Mouse (Mus musculus) left cerebral cortex, adult 2 months (tissue): Measurements from ENCODE around the gene Thoc7. TPM values are rescaled to one million over a fixed set of nuclear protein-coding genes. Genes with fewer than 3 reads are reported as not detected.

Experiments
- DNase-seq, 2 experiments: peaks; one replicate each; pipeline ENCODE4 v3.0.0; 2021 to 2022; ENCODE audit warnings: low spot score in 2 of 2, mixed read lengths in 1 of 2; ENCODE audit errors: extremely low spot score in 1 of 2
- H3K27ac ChIP-seq: fragments of 200-600 bp; 2 replicates; pipeline ENCODE4 v1.8.1; 2022
- H3K4me3 ChIP-seq: fragments of 200-600 bp; 2 replicates; pipeline ENCODE4 v1.8.1; 2022
- CTCF ChIP-seq: fragments of 200-600 bp; IDR thresholded peaks from 2 replicates; pipeline ENCODE4 v1.8.1; 2022; ENCODE audit warnings: antibody characterized with exemption, mild to moderate bottlenecking, moderate library complexity
- intact Hi-C: fragments of 180-260 bp; cut with DNase I; formaldehyde crosslinking; loops from one replicate; pipeline ENCODE4 v1.15.1; 2025
- total RNA-seq, 2 experiments: library from RNA; stranded (reverse); gene quantifications; 2 replicates each; pipeline ENCODE4 v1.2.3; 2021

Gene Thoc7
- total RNA-seq, 2 experiments from 2014 or later: 90.3 to 106 TPM

GRCm38 (mm10) chr14:13917630-13918029 is 44.0 kb downstream of the Thoc7 start:
- TF ChIP-seq CTCF: peak; percentile 86
- DNase-seq: peak; percentile 64 to 66
- intact Hi-C loops: loop anchor here (1.0 to 10.0 kb wide), 4 partner anchors 460 to 720 kb away; no protein-coding TSS in a partner anchor
- Histone ChIP-seq H3K27ac (no peak overlapping the region), H3K4me3 (no peak overlapping the region)

GRCm38 (mm10) chr14:13917208-13917607 is 44.4 kb downstream of the Thoc7 start:
- no peak for TF ChIP-seq CTCF
- no peak overlapping the region for H3K27ac ChIP-seq
- H3K4me3 ChIP-seq: no peak overlapping the region
- no peak for DNase-seq
- intact Hi-C loops: loop anchor here (1.0 to 10.0 kb wide), 4 partner anchors 460 to 720 kb away; no protein-coding TSS in a partner anchor

DNA sequence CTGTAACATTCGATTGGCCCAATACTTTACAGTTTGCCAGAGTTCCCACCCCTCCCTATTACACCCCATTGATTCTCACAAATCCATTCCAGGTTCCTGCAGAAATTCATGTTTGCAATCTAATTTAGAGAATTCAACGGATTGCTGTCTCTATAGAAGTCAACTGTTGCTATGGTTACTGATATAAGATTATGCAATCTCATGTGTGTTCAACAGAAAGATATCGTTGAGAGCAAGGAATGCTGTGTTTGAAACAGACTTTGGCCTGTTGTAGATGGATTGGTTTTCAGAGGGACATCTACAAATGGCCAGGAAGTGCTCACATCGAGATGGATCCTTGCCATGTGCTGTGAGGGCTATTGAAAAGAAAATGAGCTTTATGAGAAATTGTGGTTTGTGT is 46.4 kb downstream of the Thoc7 start:
- no peak overlapping the region for H3K27ac ChIP-seq
- no peak overlapping the region for H3K4me3 ChIP-seq
- no peak for DNase-seq
- intact Hi-C loops: loop anchor here (5.0 to 10.0 kb wide), 3 partner anchors 458 to 718 kb away; no protein-coding TSS in a partner anchor
- TF ChIP-seq CTCF: no peak

DNA sequence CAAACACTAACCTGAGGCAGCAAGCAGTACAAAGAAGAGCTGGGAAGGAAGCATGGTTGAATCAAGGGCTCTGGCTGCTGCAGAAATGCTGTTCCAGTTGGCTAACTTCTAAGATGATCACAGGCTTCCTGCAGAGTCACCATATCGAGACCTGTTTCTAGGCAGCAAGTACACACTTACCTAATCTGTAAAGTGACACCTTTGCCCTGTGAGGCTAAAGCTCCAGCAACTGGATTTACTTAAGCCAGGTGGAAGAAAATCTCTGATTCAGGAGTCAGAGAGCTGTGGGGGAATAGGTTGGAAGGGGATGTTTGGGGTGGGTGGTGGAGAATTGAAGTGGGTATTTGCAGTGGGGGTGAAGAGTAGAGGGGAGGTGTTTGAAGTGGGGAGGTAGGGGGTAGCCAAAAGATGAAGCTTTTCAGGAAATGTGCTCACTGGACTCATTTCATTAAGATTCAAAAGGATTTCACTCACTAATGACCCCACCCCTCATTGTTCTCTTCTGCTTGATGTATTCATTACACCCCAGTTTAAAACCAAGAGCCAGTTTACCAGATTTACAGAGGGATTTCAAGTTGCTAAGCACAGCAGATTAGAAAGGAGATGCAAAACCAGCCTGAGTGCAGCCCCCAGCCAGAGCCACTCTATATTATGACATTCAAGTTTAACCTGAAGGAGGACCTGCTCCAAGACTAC is 47.1 kb downstream of the Thoc7 start, which contains the start of gene Gm281:
Gene Gm281 (minus strand): TSS at position 92 of the 696 bp plus-strand sequence.
- TF ChIP-seq CTCF: no peak
- intact Hi-C loops: loop anchor here (5.0 to 10.0 kb wide), 3 partner anchors 457 to 717 kb away; no protein-coding TSS in a partner anchor
- no peak for DNase-seq
- Histone ChIP-seq H3K4me3 (no peak within 1 kb of the TSS), H3K27ac (no peak within 1 kb of the TSS)

DNA sequence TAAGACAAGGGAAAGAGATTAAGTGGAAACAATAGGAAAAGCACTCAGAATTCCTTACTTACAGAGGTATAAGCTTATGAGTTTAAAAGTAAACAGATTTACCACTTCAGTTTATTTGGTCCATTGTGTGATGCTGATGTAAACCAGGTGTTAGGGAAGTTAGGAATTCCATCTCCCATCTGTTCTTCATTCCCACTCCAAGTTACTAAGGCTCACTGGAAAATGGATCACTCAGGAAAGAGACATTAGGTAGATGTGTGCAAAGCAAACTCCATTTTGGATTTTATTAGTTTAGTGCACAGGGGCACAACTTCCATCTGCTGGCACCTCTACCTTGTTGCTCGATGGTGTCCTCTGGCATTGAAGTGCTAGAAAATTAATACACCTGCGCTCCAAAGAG is 51.5 kb downstream of the Thoc7 start:
- no peak for TF ChIP-seq CTCF
- Histone ChIP-seq H3K4me3 (no peak overlapping the region), H3K27ac (no peak overlapping the region)
- no peak for DNase-seq
- intact Hi-C loops: loop anchor here (10.0 kb wide), 1 partner anchor 665 kb away; no protein-coding TSS in a partner anchor

DNA sequence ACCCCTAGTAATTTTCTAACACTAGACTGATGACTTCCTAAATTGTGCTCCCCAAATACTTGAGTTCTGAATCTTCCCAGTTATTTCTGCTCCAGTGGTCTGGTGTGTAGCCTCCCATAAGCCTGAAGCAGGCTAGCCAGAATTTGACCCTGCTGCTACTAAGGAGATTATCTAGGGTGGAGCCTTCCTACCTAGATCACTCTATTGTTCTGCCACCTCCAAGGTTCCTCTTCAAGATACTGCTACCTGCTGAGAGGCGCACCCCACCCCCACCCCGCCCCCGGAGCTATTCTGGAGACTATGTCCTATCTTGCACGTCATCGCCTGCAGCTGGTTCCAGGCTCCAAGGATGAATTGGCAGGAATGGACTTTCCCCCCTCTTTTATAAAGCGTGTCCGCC is 54.5 kb downstream of the Thoc7 start:
- no peak overlapping the region for H3K27ac ChIP-seq
- H3K4me3 ChIP-seq: no peak overlapping the region
- intact Hi-C loops: no loop called here
- TF ChIP-seq CTCF: no peak
- no peak for DNase-seq

- H3K27ac ChIP-seq: no peak overlapping the region
- no peak overlapping the region for H3K4me3 ChIP-seq
- no peak for TF ChIP-seq CTCF
- intact Hi-C loops: no loop called here
- no peak for DNase-seq
Observed at GRCm38 (mm10) chr14:13906461-13906860, 55.2 kb downstream of the Thoc7 start.

GRCm38 (mm10) chr14:13901611-13902067 is 60.0 kb downstream of the Thoc7 start:
- H3K4me3 ChIP-seq: peak overlapping the region; percentile 54
- H3K27ac ChIP-seq: no peak overlapping the region
- peak; percentile 74 for TF ChIP-seq CTCF
- intact Hi-C loops: loop anchor here (1.0 to 5.0 kb wide), 3 partner anchors 309 to 545 kb away; no protein-coding TSS in a partner anchor
- DNase-seq: peak; percentile 45 to 62

Other genes starting within 250 kb of the Thoc7 start
- gene Gm281, start 47.4 kb downstream of the Thoc7 start, total RNA-seq: not detected
- 10 to 100 TPM; 25.8 to 32.9 TPM for gene Atxn7, start 412 bp downstream of the Thoc7 start, total RNA-seq
- 100 to 1,000 TPM; 103 to 113 TPM for gene Psmd6, start 159.1 kb upstream of the Thoc7 start, total RNA-seq
- not detected for gene Olfr720, start 225.0 kb upstream of the Thoc7 start, total RNA-seq